Mouse (Mus musculus) retina, adult 2 months (tissue): ENCODE measurements around the gene D630003M21Rik.

Experiments
- DNase-seq: peaks from one replicate; pipeline ENCODE4 v3.0.0-alpha.2; 2012; ENCODE audit warnings: low read depth, low spot score

Gene D630003M21Rik

DNA sequence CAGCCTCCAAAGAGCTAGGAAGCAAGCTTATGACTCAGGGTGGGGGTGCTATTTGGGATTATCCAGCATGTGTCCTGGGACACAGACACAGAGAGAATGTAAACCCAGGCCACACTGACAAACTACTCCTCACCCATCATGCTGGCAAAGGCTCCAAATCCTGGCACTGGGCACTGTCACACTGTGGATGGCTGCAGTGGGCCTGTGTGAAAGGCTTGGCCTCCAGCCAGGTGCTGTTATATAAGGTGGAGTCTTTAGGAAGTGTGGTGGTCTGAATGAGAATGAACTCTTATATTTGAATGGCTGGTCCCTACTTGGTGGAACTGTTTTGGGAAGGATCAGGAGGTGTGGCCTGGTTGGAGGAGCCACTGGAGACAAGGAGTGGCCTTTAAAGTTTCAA lies 7.7 kb upstream of the D630003M21Rik start:
- DNase-seq, result no peak

DNA sequence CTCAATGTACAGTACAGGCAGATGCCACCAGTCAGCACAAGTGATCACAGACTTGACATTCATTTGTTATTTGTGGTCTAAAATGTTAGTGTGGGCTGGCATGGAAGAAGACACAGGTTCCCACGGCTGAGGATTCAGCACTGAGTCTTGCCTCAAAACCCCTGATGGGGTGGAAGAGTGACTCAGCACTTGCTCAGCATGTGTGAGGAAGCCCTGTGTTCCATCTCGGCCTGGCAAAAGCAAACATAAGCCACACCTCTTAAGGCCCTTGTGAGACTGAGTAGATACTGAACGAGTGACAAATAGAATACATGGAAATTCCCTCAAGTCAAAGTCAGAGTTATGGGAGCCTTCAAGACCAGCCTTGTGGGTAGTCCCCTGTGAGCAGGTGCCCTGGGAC lies 4.1 kb upstream of the D630003M21Rik start:
- no peak for DNase-seq

DNA sequence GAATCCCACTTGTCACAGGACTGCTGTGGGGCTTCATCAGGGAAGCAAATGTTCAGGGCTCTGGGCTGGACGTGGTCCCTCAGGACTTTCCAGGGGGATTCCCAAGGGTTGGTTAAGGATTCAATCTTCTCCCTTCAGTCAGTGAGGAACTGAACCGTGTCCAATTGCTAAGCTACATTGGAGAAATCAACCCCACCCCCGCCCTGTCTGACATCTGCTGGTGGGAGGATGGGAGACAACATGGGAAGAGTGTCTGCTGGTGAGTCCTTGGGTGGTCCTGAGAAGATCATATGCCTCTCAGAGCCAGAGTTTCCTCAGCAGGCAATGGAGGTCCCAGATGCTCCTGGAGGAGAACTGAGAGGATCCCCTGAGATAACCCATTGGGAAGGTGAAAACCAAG lies 3.4 kb upstream of the D630003M21Rik start:
- DNase-seq, result no peak

DNA sequence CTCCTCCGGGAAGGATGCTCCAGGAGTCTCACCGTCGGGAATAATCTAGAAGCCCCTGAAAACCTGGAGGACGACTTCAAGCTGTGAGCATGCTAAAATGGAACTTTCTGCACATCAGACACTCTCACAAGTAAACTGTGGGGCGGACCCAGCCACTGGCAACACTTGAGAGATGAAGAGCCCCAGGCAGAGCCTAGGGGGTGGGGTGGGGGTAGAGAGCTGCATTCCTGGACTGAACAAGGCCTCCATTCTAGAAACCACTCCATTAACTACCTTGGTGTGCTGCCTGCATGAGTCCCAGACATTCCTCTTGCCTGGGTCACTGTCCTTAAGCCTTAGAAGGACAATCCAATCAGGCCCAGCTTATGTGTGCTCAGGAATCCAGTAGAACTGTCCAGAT lies 2.0 kb upstream of the D630003M21Rik start:
- no peak for DNase-seq

GRCm38 (mm10) chr2:158230617-158231016 lies 1.6 kb upstream of the D630003M21Rik start:
- DNase-seq, result no peak

GRCm38 (mm10) chr2:158229503-158229892 lies 476 bp upstream of the D630003M21Rik start:
- no peak for DNase-seq

GRCm38 (mm10) chr2:158225301-158225700 lies 3.7 kb downstream of the D630003M21Rik start:
- no peak for DNase-seq

- no peak for DNase-seq
These were observed 5.5 kb downstream of the D630003M21Rik start for GRCm38 (mm10) chr2:158223497-158223896.

- DNase-seq, result no peak
These were observed 6.4 kb downstream of the D630003M21Rik start for GRCm38 (mm10) chr2:158222664-158223063.

GRCm38 (mm10) chr2:158221446-158222084 lies 7.5 kb downstream of the D630003M21Rik start:
- no peak for DNase-seq

DNA sequence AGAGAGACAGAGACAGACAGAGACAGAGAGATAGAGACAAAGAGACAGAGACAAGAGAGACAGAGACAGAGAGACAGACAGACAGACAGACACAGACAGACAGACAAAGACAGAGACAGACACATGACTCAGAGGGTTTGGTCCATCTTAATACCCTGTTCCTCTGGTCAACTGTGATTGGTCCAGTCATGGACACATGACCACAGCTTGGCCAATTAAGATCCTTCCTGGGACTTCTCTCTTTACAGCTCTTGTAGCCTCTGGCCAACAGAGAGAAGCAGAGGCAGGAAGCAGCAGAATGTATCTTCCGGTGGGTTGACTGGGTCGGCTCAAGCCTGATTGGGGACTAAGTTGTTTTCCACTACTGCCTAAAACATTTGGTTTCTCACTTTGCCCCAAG lies 9.5 kb downstream of the D630003M21Rik start:
- no peak for DNase-seq

DNA sequence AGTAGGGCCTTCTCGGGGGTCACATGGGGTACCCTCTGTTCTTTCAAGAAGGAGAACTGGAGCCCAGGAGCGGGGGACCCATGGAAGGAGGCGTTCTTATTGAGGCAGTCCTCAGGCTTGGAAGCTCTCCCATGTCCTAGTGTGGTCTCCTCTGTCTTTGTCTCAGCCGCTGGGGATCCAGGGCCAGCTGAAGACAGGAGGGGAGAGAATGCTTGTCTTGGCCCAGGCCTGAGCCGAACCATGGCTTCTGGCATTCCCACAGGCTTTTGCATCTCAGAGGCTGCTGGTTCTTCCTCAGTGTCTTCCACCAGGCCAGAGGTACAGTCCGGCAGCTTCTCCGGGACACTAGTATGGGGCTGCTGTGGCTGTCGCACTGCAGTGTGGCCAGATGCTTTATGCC lies 12.5 kb downstream of the D630003M21Rik start:
- no peak for DNase-seq

DNA sequence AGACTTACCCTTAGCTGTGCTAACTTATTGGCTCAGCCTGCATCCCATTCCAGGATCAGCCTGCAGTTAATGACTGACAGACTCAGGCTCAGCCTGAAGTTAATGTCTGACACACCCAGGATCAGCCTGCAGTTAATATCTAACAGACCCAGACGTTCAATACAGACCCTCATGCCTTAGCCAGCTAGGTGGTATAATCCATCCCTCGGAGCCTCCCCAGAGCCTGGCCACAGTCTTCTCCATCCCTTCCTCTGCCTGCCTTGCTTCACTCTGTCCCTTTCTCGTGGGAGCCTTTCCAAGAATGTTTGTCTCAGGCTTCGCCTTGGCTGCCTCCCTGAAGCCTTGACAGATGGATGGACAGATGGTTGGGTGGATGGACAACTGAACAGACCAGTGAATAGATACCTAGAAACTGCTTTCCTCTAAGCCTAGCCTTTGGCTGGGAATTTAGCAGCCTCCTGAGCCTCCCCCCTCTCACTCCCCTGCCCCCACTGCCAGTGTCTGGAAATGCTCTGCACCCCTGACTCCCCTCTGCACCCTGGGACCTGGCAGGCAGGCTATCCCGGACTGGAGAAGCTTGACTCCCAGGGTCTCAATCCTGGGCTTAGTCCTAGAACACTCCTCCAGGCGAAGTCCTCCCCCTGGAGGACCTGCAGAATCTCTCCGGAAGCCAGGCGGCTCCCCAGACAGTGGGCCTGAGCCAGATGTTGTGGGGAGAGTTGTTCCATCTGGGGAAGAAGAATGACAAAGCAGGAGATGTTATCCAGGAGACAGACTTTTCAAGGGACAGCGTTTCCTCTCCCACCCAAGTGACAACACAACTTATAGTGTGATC lies 13.5 kb downstream of the D630003M21Rik start:
- no peak for DNase-seq

DNA sequence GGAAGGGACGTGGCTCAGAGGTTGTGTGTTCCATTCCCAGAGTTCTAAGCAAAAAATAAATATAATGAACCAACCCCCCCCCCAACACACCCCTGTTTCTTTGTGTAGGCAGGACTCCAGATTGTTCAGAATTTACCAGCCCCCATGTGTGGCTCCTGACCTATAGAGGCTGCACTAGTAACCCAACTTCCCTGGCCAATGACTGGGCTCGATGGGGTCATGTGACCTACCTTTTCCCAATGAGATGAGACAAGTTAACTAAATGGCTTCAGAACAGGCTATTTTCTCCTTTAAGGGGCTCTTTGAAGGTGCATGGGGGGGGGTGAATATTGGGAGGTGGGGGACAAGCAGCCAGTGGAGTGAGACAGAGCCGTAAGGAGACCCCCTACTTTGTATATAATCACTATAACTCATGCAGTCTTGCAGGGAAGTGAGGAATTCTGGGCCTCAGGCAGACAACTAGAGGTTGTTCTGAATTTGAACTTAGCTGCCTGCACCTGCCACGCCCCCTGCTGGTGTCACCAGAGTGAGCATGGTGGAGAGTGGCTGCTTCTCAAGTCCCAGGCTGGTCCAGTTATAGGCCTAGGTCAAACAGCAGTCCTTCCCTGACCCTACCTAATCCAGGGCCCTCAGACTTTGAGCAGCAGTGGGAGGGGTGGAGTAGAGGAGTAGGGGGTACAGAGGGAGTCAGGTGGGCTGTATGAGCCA lies 17.1 kb downstream of the D630003M21Rik start:
- no peak for DNase-seq

GRCm38 (mm10) chr2:158210958-158211357 lies 18.1 kb downstream of the D630003M21Rik start:
- DNase-seq, result no peak

DNA sequence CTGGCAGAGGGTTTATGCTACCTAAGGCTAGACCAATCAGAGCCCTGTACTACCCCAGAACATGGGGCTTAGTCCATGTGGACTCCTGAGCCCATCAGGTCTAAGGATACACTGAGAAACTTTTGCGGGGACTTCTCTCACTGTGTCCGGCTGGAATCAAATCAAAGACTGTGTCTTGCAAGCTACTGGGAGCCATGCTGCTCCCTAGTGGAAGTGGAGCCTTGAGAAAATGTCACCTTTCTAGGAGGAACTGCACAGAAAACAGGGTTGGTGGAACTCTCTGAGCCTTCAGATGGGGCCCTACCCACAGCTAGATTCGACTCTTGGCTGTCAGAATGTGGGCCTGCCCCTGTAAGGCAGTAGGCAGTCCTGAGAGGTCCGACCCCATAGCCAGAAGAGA lies 18.5 kb downstream of the D630003M21Rik start:
- no peak for DNase-seq

GRCm38 (mm10) chr2:158209776-158210175 lies 19.2 kb downstream of the D630003M21Rik start:
- DNase-seq, result no peak

DNA sequence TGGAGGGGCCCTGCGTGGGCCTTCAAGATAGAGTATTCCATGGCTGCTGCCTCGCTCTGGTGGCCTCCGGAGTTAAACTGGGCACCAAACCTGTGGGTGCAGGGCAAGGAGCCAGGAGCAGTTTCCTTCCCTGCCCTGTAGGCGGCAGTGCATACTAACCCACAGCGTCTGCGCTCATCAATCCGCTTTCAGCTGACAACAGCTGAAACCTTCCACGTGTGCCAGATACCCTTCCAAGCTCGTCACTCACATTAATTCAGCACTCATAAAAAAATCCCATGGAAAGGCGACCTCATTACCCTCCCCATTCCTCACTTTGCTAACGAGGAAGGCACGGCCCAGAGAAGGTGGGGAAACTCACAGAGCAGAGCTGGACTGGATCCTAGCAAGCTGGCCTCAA lies 21.2 kb downstream of the D630003M21Rik start:
- peak; percentile 55 for DNase-seq

- DNase-seq, result peak; percentile 53
These were observed 24.9 kb downstream of the D630003M21Rik start for GRCm38 (mm10) chr2:158204114-158204513.

DNA sequence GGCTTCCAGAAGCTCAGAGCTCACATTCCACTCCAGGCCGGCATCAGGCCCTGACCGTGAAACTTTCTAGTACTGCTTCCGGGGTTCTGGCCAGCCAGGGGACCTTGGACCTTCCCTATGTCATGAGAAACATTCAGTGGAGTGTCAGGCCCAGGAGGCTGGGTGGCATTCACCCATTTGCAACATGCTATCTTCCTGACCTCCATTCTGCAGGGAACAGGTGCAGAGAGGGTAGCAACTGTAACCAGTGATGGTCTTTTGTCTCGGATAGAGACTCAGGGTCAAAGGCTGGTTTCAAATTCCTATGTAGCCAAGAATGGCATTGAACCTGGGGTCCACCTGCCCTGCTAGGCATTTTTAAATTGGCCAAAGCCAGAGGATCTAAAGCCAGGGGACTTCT lies 25.3 kb downstream of the D630003M21Rik start:
- DNase-seq, result no peak

GRCm38 (mm10) chr2:158199281-158199680 lies 29.7 kb downstream of the D630003M21Rik start:
- no peak for DNase-seq

DNA sequence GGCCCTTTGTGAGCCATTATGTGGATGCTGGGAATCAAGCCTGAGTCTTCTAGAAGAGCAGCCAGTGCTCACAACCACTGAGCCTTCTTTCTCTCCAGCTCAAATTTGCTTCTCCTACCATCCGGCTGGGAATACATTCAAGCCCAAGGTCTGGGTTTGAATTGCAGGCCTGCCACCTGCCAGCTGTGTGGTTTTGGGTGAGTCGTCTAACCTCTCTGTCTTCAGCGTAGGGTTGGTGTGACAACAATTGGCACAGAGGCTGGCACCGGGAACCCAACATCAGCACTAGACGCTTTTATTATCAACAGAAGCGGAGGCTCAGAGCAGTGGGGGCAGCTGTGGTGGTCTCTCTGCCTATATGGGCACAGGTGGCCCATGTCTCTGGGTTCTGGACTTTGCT lies 30.2 kb downstream of the D630003M21Rik start:
- DNase-seq, result no peak

- DNase-seq, result no peak
These were observed 31.1 kb downstream of the D630003M21Rik start for GRCm38 (mm10) chr2:158197971-158198370.
